Mouse (Mus musculus): ENCODE measurements at regions not wholly inside any gene's neighbourhood (a gene's known extent, or its start where the extent isn't known, plus 50 kb on each side); places are given as distances from the start of the nearest gene placed in this dataset.

DNA sequence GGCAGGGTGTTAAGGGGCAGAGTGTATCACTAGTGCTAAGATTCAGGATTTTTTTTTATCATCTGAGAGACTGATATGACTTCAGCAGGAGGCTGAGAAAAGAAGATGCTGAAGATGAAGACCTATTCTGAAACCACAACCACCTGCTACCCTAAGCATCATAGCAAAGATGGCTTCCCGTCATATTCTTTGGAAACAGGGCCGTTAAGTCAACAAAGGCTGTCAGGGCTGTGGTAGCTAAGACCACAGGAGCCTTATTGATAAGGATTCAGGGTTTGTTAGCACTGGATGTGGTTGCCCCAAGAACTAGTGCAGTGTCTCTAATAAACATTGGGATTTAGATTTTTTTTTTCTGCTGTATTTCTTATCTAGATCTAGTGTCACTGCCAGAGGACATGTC is 56.7 kb upstream of the Rasgrp1 start:
- intact Hi-C loops (cut with DNase I): no loop called here
- no peak for DNase-seq

DNA sequence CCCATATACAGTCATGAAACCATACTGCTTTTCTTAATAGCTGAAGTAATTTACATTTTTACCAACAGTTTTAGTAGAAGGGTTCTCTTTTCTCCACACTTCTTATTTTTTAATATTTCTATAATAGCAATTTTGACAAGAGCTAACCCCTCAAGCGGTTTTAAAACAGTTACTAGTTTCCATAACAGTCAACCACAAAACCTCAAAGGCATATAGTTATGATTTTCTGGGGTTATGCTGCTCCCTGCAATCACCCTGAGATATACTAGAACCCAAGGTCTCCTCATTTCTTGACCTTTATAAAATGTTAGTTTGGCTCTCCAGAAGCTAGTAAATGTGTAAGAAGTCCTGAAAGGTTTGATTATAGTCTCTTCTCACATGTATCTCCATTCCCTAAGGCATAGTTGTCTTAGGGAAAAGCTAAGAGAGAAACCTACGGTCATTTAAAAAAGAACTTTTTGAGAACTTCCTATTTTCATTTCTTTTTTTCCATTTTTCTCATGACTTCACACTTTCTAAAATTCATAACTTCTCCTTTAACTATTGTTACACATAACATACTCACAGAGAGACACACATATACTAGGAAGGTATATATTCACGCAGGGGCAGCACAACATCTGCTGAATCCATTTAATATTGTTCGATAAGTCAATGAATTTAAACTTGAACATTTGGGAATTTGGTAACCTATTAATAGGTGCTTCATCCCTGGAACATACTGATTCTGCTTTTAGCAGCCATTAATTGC is 60.8 kb upstream of the Rasgrp1 start:
- intact Hi-C loops (cut with DNase I): no loop called here

DNA sequence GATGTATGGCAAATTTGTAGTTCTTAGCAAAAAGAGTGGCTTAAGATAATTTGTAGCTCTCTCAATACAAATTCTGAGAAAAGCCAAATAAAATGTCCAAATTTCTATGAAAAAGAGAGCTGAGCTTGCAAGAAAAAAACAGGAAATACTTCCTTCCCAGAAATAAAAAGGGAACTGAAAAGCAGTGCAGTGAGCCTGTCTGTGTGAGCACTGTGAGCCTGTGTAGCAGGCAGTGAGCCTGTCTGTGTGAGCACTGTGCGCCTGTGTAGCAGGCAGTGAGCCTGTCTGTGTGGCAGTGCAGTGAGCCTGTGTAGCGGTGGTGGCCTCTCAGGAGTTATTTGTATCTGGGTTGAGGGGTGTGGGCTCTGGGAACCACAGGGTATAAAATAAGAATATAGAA is 62.7 kb upstream of the Rasgrp1 start:
- no peak for DNase-seq
- intact Hi-C loops (cut with DNase I): no loop called here

More for the DNA sequence above, 60.8 kb upstream of the Rasgrp1 start:
- DNase-seq: no peak

DNA sequence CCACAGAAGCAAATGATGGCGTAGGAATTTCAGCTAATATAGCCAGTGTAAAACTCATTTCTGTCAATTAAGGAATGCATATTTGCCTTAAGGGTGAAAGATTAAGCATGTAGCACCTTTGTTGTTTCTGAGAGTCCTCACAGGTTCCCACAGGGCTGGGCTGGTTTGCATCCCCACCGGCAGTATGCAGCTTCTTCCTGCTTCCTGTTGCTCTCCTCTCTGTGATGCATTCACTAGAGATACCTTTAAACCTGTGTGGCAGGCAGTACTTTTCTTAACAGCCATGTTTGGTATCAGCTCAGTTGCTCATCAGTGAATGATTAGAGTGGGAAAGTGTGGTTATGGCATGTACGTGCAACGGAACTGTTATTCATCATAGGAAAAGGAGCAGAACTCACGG is 65.4 kb upstream of the Rasgrp1 start:
- intact Hi-C loops (cut with DNase I): no loop called here
- DNase-seq: no peak

DNA sequence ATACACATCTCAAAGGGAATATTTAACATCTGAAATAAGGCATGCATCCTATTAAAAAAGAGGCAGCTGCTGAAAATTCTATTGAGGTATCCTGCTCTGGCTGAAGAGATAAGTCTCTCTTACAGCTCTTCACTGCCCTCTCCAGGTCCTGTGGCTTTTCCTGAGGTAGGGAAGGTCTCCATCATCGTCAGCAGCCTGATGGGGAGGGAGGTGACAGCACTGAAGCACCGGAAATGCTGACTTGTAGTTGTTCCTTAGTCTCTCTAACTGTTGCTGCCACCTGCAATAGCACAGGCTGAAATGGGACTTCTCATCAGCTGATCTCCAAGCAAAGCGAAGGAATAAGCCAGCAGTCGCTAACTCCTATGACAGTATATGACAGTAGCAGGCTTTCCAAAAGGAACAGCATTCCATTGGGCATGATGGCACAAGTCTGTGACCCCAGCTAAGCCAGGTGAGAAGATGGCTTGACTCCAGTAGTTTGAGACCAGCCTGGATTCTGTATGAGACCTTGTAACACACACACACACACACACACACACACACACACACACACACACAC is 69.3 kb upstream of the Rasgrp1 start:
- DNase-seq: no peak
- intact Hi-C loops (cut with DNase I): no loop called here

DNA sequence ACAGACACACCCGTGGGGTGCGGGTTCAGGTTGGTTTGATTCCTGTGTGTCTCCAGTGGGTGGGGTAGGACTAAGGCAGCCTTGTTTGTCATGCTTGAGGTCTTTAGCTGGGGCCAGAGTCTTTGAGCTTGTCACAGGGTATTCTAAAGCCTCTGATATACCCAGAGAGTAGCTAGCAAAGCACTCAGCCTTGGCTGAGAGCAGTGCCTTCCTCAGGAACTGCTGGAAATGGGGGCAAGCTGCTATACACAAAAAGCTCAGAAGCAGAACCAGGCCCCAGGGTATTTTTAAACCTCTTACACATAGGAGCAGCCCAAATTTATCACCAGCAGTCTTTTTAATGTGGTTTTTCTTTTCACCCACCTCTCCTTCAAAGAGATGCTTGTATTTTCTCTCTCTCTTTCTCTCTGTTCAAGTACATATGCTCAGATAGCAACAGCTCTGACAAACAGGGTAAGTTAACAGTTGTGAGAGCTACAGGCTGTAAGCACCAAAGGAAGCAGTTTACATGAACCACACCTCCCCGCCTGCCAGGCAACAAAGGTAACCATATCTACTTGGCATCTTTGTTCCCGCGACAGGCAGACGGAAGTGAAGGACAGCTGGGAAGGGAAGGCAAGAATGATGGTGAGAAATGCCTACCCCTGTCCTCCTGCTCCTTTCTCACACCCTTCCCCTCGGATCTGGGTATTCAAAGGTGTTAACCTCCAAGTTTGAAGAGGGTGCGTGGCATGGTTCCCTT is 74.6 kb upstream of the Rasgrp1 start:
- intact Hi-C loops (cut with DNase I): no loop called here
- DNase-seq: no peak

DNA sequence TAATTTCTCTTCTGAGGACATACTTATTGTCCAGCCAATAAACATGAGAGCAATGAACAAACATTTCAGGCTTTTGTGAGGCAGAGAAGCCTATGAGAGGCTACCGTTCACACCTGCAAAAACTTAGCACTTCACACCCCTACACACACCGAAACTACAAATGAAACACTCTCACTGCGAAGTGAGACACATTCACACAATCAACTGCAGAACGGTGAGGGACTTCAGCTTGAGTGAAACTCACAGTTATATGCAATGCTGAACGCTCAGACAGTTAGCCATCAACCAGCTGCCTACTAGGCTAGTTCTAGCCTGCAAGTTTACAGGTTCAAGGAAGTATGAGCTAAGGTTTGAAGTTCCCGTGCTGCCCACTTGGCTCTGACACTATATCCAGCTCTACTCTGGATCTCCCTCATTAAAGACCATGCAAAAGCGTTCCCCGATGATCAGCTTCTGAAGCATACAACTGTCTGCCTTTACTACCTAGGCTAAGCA is 75.4 kb upstream of the Rasgrp1 start:
- intact Hi-C loops (cut with DNase I): no loop called here
- no peak for DNase-seq

DNA sequence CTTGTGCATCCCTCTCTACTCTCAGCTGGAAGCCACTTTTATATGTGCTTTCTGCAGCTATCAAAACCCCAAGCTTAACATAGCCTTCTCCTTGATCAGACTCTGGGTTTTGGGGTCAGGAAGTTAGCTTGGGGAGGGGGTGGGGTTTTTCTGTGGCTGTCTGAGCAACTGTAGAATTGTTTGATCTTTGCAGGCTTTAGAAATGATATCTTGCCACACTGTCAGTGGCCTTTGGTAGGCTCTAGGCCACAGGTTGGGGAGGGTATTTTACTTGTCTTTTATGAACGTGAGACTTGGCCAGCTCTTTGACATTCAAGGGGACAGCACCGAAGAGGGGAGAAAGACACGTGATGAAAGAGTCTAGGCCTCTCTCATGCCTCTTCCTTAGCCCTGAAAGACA is 75.9 kb upstream of the Rasgrp1 start:
- intact Hi-C loops (cut with DNase I): no loop called here
- DNase-seq: no peak

DNA sequence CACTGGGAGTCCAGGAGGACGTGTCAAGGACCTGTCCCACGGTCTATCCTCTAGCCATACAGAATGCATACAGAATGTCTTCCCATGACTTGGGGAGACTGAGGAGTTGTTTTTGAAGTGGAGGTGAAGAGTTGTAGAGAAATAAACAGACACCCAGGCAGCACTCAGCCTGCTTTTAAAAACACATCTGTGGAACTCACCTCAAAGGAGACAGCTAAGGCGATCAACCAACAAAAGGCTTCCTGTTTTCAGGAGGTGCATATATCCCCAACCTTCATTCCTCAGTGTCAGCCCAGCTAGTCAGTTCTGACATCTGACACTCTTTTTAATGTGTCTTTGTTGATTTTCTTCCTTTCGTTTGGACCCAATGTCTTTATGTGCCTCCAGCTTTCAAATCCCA is 78.6 kb upstream of the Rasgrp1 start:
- no peak for DNase-seq
- intact Hi-C loops (cut with DNase I): no loop called here

DNA sequence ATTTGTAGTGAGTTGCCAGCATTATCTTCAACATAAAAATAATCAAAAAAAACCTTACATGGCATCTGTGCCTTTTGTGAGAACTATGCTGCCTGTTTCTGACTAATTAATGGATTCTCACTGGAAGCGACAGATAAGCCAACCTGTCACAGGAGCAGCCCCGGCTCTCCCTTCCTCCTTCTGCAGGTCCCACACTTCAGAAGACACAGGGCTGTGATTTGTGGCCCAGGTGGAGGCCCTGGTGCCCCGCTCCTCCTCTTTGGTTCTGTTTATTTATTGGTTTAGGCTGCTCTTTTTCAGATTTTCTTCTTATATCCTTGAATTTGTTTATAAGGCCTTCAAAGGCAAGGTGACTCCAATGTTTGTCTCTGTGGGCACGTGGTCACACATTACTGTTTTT is 80.0 kb upstream of the Rasgrp1 start:
- no peak for DNase-seq
- intact Hi-C loops (cut with DNase I): no loop called here

DNA sequence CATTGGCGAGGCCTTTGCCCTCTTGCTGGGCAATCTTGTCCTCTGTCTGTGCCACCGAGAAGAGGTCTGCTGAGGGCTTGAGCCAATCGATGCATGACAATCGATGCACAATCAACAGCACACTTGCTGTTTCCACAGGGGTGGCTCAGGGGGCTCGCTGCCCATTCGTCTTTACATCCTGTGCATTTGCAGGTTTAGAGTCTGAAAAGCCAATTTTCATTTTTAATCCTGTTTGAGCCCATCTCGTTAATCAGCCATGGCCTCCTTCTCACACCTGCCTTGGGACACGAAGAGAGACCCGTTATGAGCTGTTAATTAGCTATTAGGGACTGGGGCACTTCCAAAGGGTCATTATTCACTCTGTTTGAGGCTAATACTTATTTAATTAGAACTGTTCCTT is 86.4 kb upstream of the Rasgrp1 start:
- DNase-seq: no peak
- intact Hi-C loops (cut with DNase I): no loop called here

DNA sequence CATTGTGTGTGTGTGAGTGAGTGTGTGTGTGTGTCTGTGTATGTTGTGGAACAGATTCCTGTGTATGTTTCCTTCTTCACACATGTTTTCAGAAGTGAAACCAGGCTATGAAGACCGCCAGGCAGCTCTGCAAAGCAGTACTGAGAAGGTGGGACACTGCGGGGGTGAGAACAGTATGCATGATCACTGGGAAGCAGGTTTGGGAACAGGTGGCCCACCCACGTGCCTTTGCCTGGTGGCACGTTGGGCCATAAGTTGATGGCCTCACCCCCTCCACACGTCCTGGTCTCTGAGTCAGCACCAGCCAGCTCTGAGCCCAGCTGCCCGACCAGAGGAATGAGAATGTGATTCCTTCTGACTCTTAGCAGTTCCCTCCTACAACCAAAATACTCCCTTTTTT is 89.2 kb upstream of the Rasgrp1 start:
- DNase-seq: no peak
- intact Hi-C loops (cut with DNase I): no loop called here

DNA sequence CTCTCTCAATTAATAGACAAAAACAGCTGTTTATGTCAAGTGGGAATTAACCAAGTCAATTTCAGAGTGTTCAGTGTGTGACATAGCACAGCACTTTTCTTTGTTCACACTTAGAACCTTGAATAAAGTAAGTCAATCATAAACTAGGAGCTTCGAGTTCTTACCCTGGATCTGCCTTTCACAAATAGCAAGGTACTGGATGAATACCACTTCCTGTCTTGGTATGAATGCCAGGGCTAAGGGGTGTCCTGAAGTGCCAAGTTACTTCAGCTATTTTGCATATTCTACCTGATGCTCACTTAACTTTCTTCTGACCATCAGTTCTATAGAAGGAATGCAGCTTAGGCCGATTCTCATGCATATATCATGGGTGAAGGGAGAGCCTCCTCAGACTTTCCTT is 90.1 kb upstream of the Rasgrp1 start:
- DNase-seq: no peak
- intact Hi-C loops (cut with DNase I): no loop called here

DNA sequence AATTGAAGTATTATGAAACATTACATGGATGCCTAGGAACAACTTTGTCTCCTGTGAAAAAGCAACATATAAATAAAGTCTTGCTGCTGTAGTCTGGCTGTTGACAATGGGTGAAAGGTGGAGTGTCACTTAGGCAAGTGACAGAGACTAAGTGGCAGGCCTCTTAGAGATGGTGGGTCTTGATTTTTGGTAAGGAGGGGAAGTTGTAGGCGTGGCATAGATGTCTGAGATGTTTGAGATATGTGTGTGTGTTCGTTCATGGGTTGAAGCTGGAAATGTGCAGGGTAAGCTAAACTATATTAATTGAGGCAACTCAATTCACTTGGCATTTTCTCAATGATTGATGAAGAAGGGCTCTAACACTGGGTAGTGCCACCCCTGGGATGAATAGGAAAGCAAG is 90.7 kb upstream of the Rasgrp1 start:
- intact Hi-C loops (cut with DNase I): no loop called here
- DNase-seq: no peak

DNA sequence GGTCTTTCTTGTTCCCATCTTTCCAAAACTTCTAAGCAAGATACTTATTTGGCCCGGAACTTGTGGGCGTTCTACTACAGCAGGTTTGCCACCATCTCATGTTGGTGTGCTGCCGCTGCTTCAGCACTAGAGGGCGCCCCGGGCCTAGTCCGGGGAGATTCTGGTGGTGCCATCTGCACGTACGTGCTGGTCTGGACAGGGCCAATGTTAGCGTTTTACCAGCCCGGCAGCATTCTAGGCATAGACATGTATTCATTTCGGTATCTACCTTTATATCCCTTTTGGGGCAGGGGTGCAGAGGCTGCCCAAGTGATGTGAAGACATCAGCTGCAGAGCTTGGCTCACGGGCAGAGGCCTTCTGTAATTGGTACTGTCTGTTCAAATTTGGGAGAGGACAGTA is 95.3 kb upstream of the Rasgrp1 start:
- intact Hi-C loops (cut with DNase I): no loop called here
- DNase-seq: no peak

DNA sequence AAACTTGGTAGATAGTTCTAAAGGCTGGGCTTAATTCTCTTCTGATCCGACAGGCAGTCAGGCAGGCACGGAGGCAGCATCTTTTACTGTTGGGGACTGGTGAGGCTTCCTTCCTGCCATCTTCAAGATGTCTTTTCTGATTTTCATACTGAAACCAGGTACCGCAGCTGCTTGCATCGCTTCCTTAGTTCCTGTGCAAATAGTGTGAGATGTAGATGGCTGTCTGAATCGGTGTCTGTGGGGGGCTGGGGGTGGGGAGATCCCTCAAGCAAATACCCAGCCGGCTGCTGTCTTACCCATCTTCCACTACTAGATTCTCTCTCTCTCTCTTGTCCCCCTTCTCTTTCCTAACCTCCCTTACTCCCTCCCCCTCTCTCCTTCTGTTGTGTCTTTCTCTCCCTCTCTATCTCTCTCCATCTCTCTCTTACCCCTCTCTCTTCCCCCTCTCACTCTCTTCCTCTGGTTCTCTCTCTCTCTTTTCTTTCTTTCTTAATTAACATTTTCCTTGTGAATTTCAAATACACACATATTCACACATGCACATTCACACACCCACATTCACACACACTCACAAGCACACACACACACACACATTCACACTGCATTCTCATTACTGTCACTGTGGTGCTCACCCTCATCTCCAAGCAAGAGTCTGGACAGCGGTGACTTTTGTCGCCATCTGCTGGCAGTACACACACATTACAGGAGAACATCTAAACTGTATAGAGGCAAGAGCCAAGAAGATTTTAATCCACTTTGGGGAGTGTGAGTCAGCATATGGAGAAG is 96.0 kb upstream of the Rasgrp1 start:
- intact Hi-C loops (cut with DNase I): no loop called here
- peak; percentile 23 to 29 for DNase-seq

DNA sequence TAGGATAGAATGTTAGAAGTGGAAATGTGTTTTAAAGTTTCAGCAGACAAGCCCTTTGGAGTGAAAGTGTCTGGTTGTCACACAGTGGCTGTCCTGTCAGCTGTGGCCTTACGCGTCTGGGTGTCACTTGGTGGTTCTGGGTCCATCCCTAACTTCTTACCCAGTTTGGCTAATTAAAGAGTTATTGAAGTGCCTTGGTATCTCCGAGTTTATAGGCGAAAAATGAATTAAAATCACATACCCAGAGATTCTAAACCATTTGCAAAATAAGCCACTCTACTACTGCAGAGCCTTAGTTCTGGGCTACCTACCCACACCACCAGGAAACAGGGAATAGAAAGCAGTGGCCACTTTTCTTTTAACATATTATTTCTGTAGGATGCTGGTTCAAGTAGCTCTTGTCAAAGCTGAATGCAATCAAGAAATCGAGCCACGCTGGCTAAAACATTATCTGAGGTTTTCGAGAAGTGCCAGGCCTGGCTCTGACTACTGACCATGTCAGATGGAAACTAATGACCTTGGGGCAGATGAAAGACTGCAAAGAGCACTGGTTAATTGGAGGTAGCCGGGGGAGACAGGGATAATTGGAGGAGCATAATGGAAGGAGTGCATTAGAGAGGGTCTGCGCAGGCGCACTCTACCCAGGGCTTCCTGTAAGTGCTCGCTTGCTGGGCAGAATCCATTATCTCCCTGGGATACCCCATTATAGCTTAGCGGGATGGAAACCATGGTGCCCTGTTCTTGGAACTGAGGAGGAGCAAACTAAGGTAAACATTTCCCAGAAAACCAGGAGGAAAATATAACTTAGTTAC is 96.8 kb upstream of the Rasgrp1 start:
- intact Hi-C loops (cut with DNase I): loop anchor here (5.0 kb wide), 1 partner anchor 177 kb away; no protein-coding TSS in a partner anchor

DNA sequence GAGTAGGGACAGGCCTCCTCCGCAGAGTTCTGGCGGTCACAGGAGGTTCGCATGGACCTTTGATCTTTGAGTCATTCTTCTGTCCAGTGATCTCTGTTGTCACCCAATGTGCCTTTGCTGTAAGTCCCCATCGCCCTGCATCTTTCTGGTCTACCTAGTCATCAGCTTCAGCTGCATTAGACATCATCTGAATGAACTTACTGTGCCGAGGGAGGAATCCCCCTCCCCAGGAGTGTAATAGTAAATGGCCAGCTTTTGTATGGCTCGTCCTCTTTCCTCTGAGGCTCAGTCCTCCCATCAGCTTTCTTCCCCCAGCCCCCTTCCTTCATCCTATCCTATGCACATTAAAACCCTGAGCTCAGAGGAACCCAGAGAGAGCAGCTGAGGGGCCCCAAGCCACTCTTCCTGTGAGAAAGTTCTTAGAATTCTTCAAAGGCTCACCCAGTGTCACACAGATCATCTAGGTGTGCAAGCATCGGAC is 98.0 kb upstream of the Rasgrp1 start:
- no peak for DNase-seq
- intact Hi-C loops (cut with DNase I): loop anchor here (5.0 kb wide), 1 partner anchor 179 kb away; no protein-coding TSS in a partner anchor

More for the DNA sequence above, 96.8 kb upstream of the Rasgrp1 start:
- DNase-seq: no peak

DNA sequence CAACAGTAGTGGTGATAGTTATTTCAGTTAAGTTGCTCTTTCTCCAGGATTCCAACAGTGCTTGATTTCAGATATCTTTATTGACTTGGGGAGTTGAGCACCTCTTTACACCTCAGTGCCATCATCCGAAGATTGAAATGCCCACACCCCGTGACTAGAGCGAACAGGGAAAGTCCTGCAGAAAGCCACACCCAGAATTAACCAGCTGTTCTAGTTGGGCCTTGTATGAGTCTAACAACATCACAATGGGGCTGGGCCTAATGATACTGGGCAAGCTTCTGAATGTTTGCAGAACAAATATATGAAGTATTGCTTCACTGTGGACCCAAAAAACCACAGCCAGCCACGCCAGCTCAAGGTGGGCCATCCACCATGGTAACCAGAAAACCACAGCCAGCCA is 100.1 kb upstream of the Rasgrp1 start:
- intact Hi-C loops (cut with DNase I): loop anchor here (5.0 kb wide), 1 partner anchor 181 kb away; no protein-coding TSS in a partner anchor
- DNase-seq: no peak

DNA sequence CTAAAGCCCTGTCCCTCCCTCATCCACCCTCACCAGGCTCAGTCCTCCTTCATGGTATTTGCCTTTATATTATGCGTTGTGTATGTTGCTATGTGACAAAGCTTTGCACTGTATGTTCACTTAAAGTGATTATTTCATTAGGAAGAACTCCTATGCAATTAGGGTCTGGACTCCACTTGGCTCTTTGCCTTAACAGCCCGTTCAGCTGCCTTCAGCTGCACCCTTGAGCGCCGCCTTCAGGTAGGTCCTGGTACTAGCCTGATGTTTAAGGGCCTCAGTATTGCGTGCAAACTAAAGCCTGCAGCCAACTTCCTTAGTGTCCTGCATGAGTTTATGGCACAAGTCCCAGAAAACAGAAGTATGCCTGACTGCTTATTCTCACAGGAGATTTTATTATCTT is 101.9 kb upstream of the Rasgrp1 start:
- intact Hi-C loops (cut with DNase I): loop anchor here (5.0 kb wide), 1 partner anchor 182 kb away; no protein-coding TSS in a partner anchor
- DNase-seq: no peak

Data from gastrocnemius, postnatal 36 days (tissue).